Mouse (Mus musculus): Measurements from ENCODE around the gene Trit1.
A peak's percentile ranks its signal among the peaks of the same experiment; 100 is the strongest.
"Not testable (repeated sequence)": the region's sequence is repeated elsewhere in the genome, so short reads cannot be mapped to it uniquely, and the experiment has no call there.

Gene Trit1

GRCm38 (mm10) chr4:122998537-122999262 is 17.7 kb upstream of the Trit1 start:
- no peak for DNase-seq (ENCODE audit: low spot score)

GRCm38 (mm10) chr4:122999263-122999691 is 17.1 kb upstream of the Trit1 start:
- DNase-seq (ENCODE audit: low spot score) = no peak

GRCm38 (mm10) chr4:123000130-123000529 is 16.3 kb upstream of the Trit1 start:
- DNase-seq (ENCODE audit: low spot score) = no peak

- no peak for DNase-seq (ENCODE audit: low spot score)
Measured at GRCm38 (mm10) chr4:123000617-123001342, 15.6 kb upstream of the Trit1 start.

GRCm38 (mm10) chr4:123005054-123005966 is 11.1 kb upstream of the Trit1 start:
- peak; percentile 54 for DNase-seq (ENCODE audit: low spot score)

GRCm38 (mm10) chr4:123012501-123012900 is 3.9 kb upstream of the Trit1 start:
- DNase-seq (ENCODE audit: low spot score) = not testable (repeated sequence)

GRCm38 (mm10) chr4:123013346-123013945 is 3.0 kb upstream of the Trit1 start:
- DNase-seq (ENCODE audit: low spot score) = no peak

GRCm38 (mm10) chr4:123013949-123014406 is 2.4 kb upstream of the Trit1 start:
- DNase-seq (ENCODE audit: low spot score) = peak; percentile 56

- DNase-seq (ENCODE audit: low spot score) = no peak
Measured at GRCm38 (mm10) chr4:123014501-123015282, 1.7 kb upstream of the Trit1 start.

GRCm38 (mm10) chr4:123021591-123021990 is 5.2 kb downstream of the Trit1 start:
- no peak for DNase-seq (ENCODE audit: low spot score)

GRCm38 (mm10) chr4:123022896-123023295 is 6.5 kb downstream of the Trit1 start:
- no peak for DNase-seq (ENCODE audit: low spot score)

GRCm38 (mm10) chr4:123025418-123025817 is 9.0 kb downstream of the Trit1 start:
- DNase-seq (ENCODE audit: low spot score) = no peak

GRCm38 (mm10) chr4:123026161-123026560 is 9.8 kb downstream of the Trit1 start:
- no peak for DNase-seq (ENCODE audit: low spot score)

GRCm38 (mm10) chr4:123026597-123026996 is 10.2 kb downstream of the Trit1 start:
- DNase-seq (ENCODE audit: low spot score) = no peak

- DNase-seq (ENCODE audit: low spot score) = no peak
Measured at GRCm38 (mm10) chr4:123034841-123035240, 18.4 kb downstream of the Trit1 start.

- DNase-seq (ENCODE audit: low spot score) = no peak
Measured at GRCm38 (mm10) chr4:123035636-123036035, 19.2 kb downstream of the Trit1 start.

- no peak for DNase-seq (ENCODE audit: low spot score)
Measured at GRCm38 (mm10) chr4:123036710-123037109, 20.3 kb downstream of the Trit1 start.

- DNase-seq (ENCODE audit: low spot score) = no peak
Measured at GRCm38 (mm10) chr4:123041131-123041530, 24.7 kb downstream of the Trit1 start.

- DNase-seq (ENCODE audit: low spot score) = no peak
Measured at GRCm38 (mm10) chr4:123043858-123044257, 27.5 kb downstream of the Trit1 start.

GRCm38 (mm10) chr4:123044842-123045241 is 28.4 kb downstream of the Trit1 start:
- DNase-seq (ENCODE audit: low spot score) = no peak

- DNase-seq (ENCODE audit: low spot score) = no peak
Measured at GRCm38 (mm10) chr4:123046300-123046699, 29.9 kb downstream of the Trit1 start.
